Comparison of ENCODE assay signal across 18 mouse cellular contexts in the genomic region with DNA sequence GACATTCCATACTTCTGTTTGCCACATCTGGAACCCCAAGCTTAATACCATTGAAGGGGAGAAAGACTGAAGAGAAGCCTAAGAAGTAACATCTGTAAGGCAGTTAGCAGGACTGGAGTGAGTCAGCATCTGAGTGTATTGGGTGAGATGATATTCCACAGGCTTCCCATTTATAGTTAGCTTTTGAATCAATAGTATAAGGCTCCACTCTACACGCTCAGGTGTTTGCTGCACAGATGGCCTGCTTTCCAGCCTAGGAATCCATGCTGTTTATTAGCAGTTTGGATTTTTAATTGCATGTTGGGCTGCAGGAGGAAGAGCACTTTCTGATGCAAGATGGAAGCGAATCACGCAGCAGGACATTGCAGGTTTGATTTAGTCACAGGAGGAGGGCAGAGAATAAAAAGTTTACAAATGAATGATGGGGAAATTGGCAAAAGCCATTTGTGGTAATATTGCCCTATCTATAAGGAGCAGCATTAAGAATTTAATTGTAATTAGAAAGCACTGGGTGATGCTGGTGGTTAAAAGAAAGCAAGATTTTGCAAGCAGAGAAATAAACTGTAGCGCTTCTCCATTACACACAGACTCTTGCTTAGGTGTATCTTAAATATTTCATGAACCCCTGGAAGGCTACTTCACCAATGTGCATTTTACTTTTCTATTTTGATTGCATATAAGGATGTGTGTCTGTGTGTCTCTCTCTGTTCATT.
A peak's percentile ranks its signal among the peaks of the same experiment; 100 is the strongest.
DNase-seq lines count a peak whose midpoint lies in the region; ATAC-seq lines count a peak whose summit lies in the region.
"Had no signal": no experiment of that assay in that cellular context is flagged by ENCODE, and none has a peak within 500 bp of the region (broad histone marks: within the 10 kb centered on the region; RNA-seq: fewer than 3 reads in every experiment).

No protein-coding gene starts in this region.

- H3K27ac ChIP-seq in hindbrain, embryonic 14.5 days: no peak overlapping the region
- no peak overlapping the region for H3K27ac ChIP-seq in hindbrain, embryonic 10.5 days
- no peak overlapping the region for H3K27ac ChIP-seq in neural tube, embryonic 13.5 days (replicated peaks)
- no peak overlapping the region for H3K27ac ChIP-seq in neural tube, embryonic 15.5 days (replicated peaks)
- no peak overlapping the region for H3K27ac ChIP-seq in kidney, embryonic 16.5 days (ENCODE audit: low read length)
- H3K27ac ChIP-seq: heart, embryonic 13.5 days had no signal

- no peaks in the 10 kb centered on the region for H3K36me3 ChIP-seq in hindbrain, embryonic 14.5 days (replicated peaks; ENCODE audit: control insufficient read depth, insufficient read depth)
- H3K36me3 ChIP-seq in hindbrain, embryonic 10.5 days: no peaks in the 10 kb centered on the region
- H3K36me3 ChIP-seq in neural tube, embryonic 13.5 days: no peaks in the 10 kb centered on the region
- H3K36me3 ChIP-seq in neural tube, embryonic 15.5 days: no peaks in the 10 kb centered on the region
- H3K36me3 ChIP-seq in kidney, embryonic 16.5 days (ENCODE audit: insufficient read depth, low read length): no peaks in the 10 kb centered on the region
- H3K36me3 ChIP-seq: heart, embryonic 13.5 days had no signal

- peak; percentile 2 to 17 for DNase-seq in cerebellum, postnatal 14 days
- no peak for DNase-seq in cerebellum, adult 11 months
- peak; percentile 33 for DNase-seq in hindbrain, embryonic 14.5 days (ENCODE audit: low spot score)
- no peak for DNase-seq in hindbrain, embryonic 10.5 days (ENCODE audit: low spot score)
- DNase-seq in neural tube, embryonic 10.5 days (ENCODE audit: extremely low spot score, low spot score): no peak
- DNase-seq: adrenal gland, postnatal 14 days; cerebellum, adult 18-20 months; cerebellum, adult 9-11 months; gastrocnemius, postnatal 36 days; heart, adult 11 months; heart, postnatal 36 days; kidney, adult 2 months had no signal

- peak; percentile 31 for ATAC-seq in hindbrain, embryonic 14.5 days (ENCODE audit: low FRiP score)
- peak; percentile 61; the same call in 1 of the 2 replicates for ATAC-seq in neural tube, embryonic 13.5 days (ENCODE audit: low read depth)
- ATAC-seq in neural tube, embryonic 15.5 days (ENCODE audit: low FRiP score): peak; percentile 78; the same call in 1 of the 2 replicates
- no peak for ATAC-seq in kidney, embryonic 16.5 days (ENCODE audit: low FRiP score, low TSS enrichment)
- ATAC-seq: forebrain, embryonic 14.5 days; intestine, embryonic 16.5 days had no signal

- H3K4me1 ChIP-seq in hindbrain, embryonic 14.5 days (replicated peaks; ENCODE audit: control insufficient read depth, insufficient read depth, low read length): no peaks in the 10 kb centered on the region
- no peaks in the 10 kb centered on the region for H3K4me1 ChIP-seq in hindbrain, embryonic 10.5 days (replicated peaks)
- no peaks in the 10 kb centered on the region for H3K4me1 ChIP-seq in neural tube, embryonic 13.5 days (replicated peaks)
- no peaks in the 10 kb centered on the region for H3K4me1 ChIP-seq in neural tube, embryonic 15.5 days
- H3K4me1 ChIP-seq in kidney, embryonic 16.5 days (ENCODE audit: insufficient read depth, low read length): no peaks in the 10 kb centered on the region

- 85% methylated on average over 4 of the region's 4 CpGs for WGBS in hindbrain, embryonic 14.5 days
- WGBS in hindbrain, embryonic 10.5 days: 89% methylated on average over 4 of the region's 4 CpGs
- 78% methylated on average over 4 of the region's 4 CpGs for WGBS in neural tube, embryonic 13.5 days
- 73% methylated on average over 4 of the region's 4 CpGs for WGBS in neural tube, embryonic 15.5 days
- 92% methylated on average over 4 of the region's 4 CpGs for WGBS in kidney, embryonic 16.5 days

- no peaks in the 10 kb centered on the region for H3K27me3 ChIP-seq in hindbrain, embryonic 14.5 days (ENCODE audit: control insufficient read depth, insufficient read depth, low read length)
- H3K27me3 ChIP-seq in hindbrain, embryonic 10.5 days (ENCODE audit: insufficient read depth, poor library complexity, severe bottlenecking): no peaks in the 10 kb centered on the region
- H3K27me3 ChIP-seq in neural tube, embryonic 13.5 days: no peaks in the 10 kb centered on the region
- H3K27me3 ChIP-seq in neural tube, embryonic 15.5 days (replicated peaks): no peaks in the 10 kb centered on the region
- H3K27me3 ChIP-seq in kidney, embryonic 16.5 days (ENCODE audit: insufficient read depth, low read length): no peaks in the 10 kb centered on the region
- H3K27me3 ChIP-seq: heart, embryonic 13.5 days had no signal

- H3K9me3 ChIP-seq in hindbrain, embryonic 14.5 days (ENCODE audit: control insufficient read depth, low read length): no peaks in the 10 kb centered on the region
- no peaks in the 10 kb centered on the region for H3K9me3 ChIP-seq in hindbrain, embryonic 10.5 days
- H3K9me3 ChIP-seq in neural tube, embryonic 13.5 days: no peaks in the 10 kb centered on the region
- H3K9me3 ChIP-seq in neural tube, embryonic 15.5 days (replicated peaks): no peaks in the 10 kb centered on the region
- no peaks in the 10 kb centered on the region for H3K9me3 ChIP-seq in kidney, embryonic 16.5 days (ENCODE audit: low read length)
- H3K9me3 ChIP-seq: heart, embryonic 13.5 days had no signal

- no peak overlapping the region for H3K9ac ChIP-seq in hindbrain, embryonic 14.5 days
- no peak overlapping the region for H3K9ac ChIP-seq in neural tube, embryonic 13.5 days
- H3K9ac ChIP-seq in neural tube, embryonic 15.5 days (replicated peaks): no peak overlapping the region
- no peak overlapping the region for H3K9ac ChIP-seq in kidney, embryonic 16.5 days (replicated peaks; ENCODE audit: low read length)
- H3K9ac ChIP-seq: heart, embryonic 13.5 days had no signal

- no peak overlapping the region for H3K4me2 ChIP-seq in hindbrain, embryonic 14.5 days (replicated peaks)
- no peak overlapping the region for H3K4me2 ChIP-seq in neural tube, embryonic 13.5 days
- H3K4me2 ChIP-seq in neural tube, embryonic 15.5 days: no peak overlapping the region
- H3K4me2 ChIP-seq in kidney, embryonic 16.5 days (replicated peaks; ENCODE audit: low read depth, low read length): no peak overlapping the region
- H3K4me2 ChIP-seq: heart, embryonic 13.5 days had no signal

- no peak overlapping the region for H3K4me3 ChIP-seq in hindbrain, embryonic 14.5 days (replicated peaks; ENCODE audit: low read length)
- H3K4me3 ChIP-seq in hindbrain, embryonic 10.5 days: no peak overlapping the region
- H3K4me3 ChIP-seq in neural tube, embryonic 13.5 days: no peak overlapping the region
- no peak overlapping the region for H3K4me3 ChIP-seq in neural tube, embryonic 15.5 days (replicated peaks)
- H3K4me3 ChIP-seq in kidney, embryonic 16.5 days (ENCODE audit: low read length): no peak overlapping the region
- H3K4me3 ChIP-seq: heart, embryonic 13.5 days had no signal

Comparison
In these comparisons a context has a peak if more than half of its experiments do, and no peak if none do; other contexts are left out.
1. DNase-seq: peak in cerebellum, postnatal 14 days (2 of 2) and hindbrain, embryonic 14.5 days (single experiment); none in cerebellum, adult 11 months (single experiment), hindbrain, embryonic 10.5 days (single experiment) and neural tube, embryonic 10.5 days (single experiment).